In the genomic region with DNA sequence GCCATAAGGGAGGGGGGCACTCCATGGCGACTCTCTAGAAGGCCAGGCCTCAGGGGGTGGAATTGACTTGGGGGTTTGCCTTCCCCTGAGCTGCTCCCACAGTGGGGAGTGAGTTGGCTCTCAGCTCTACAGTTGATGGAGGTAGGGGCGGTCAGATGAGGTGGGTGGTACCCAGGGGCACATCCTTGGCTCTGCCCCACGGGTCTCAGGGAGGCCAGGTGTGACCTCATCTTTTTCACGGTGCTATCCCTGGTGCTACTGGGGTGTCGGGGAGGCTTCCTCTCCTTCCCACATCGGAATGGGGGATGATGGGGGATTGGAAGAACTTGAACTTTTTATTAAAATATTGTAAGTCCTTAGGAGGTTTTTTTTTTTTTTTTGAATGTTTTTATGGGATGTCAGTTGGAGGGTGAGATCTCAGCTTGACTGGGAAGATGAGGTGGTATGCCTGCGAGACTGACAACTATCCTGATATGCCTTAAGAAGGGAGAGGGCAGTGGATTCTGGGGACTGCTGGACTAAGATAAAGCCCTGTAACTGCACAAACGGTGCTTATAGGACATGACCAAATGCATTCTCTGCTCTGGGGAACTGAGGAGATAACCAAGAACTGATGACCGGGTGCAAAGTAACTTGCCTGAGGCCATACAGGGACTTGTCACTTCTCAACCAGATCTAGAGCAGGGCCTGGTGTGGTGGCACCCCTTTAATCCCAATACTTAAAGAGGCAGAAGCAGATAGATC, we compare ENCODE assay signal across 25 mouse cellular contexts. TPM values are rescaled to one million over a fixed set of nuclear protein-coding genes. Genes with fewer than 3 reads are reported as not detected.
A peak's percentile ranks its signal among the peaks of the same experiment; 100 is the strongest.
DNase-seq lines count a peak whose midpoint lies in the region; ATAC-seq lines count a peak whose summit lies in the region.
"Had no signal": no experiment of that assay in that cellular context is flagged by ENCODE, and none has a peak within 500 bp of the region (broad histone marks: within the 10 kb centered on the region; RNA-seq: fewer than 3 reads in every experiment).

No protein-coding gene starts in this region.

- H3K27ac ChIP-seq in heart, embryonic 11.5 days (ENCODE audit: low read depth, low read length) = peak overlapping the region; percentile 80
- H3K27ac ChIP-seq in liver, embryonic 11.5 days (ENCODE audit: low read depth, low read length) = peak overlapping the region; percentile 93
- H3K27ac ChIP-seq: embryonic facial prominence, embryonic 13.5 days; gastrocnemius, adult 2 months; heart, embryonic 13.5 days; neural tube, embryonic 13.5 days had no signal

- no peak overlapping the region for H3K9ac ChIP-seq in heart, embryonic 11.5 days (ENCODE audit: low read depth, low read length)
- H3K9ac ChIP-seq in liver, embryonic 11.5 days (ENCODE audit: low read depth, low read length) = peak overlapping the region; percentile 54
- H3K9ac ChIP-seq: embryonic facial prominence, embryonic 13.5 days; heart, embryonic 13.5 days; neural tube, embryonic 13.5 days had no signal

- no peak overlapping the region for H3K4me3 ChIP-seq in heart, embryonic 11.5 days (ENCODE audit: low read depth, low read length)
- peak overlapping the region; percentile 24 for H3K4me3 ChIP-seq in liver, embryonic 11.5 days (ENCODE audit: low read depth, low read length)
- H3K4me3 ChIP-seq: embryonic facial prominence, embryonic 13.5 days; gastrocnemius, adult 2 months; heart, embryonic 13.5 days; neural tube, embryonic 13.5 days had no signal

- no peaks in the 10 kb centered on the region for H3K27me3 ChIP-seq in heart, embryonic 11.5 days (ENCODE audit: control insufficient read depth, insufficient read depth, low read length)
- no peaks in the 10 kb centered on the region for H3K27me3 ChIP-seq in liver, embryonic 11.5 days (replicated peaks; ENCODE audit: control insufficient read depth, insufficient read depth, low read length)
- H3K27me3 ChIP-seq: embryonic facial prominence, embryonic 13.5 days; heart, embryonic 13.5 days; neural tube, embryonic 13.5 days had no signal

- peaks cover 13% of the 10 kb centered on the region for H3K36me3 ChIP-seq in heart, embryonic 11.5 days (ENCODE audit: control insufficient read depth, insufficient read depth, low read length)
- peaks cover 32% of the 10 kb centered on the region for H3K36me3 ChIP-seq in liver, embryonic 11.5 days (ENCODE audit: control insufficient read depth, insufficient read depth, low read length)

- no peaks in the 10 kb centered on the region for H3K9me3 ChIP-seq in heart, embryonic 11.5 days (replicated peaks; ENCODE audit: control insufficient read depth, low read length)
- no peaks in the 10 kb centered on the region for H3K9me3 ChIP-seq in liver, embryonic 11.5 days (ENCODE audit: control insufficient read depth, low read length)
- H3K9me3 ChIP-seq: embryonic facial prominence, embryonic 13.5 days; heart, embryonic 13.5 days; neural tube, embryonic 13.5 days had no signal

- H3K4me1 ChIP-seq in heart, embryonic 11.5 days (ENCODE audit: control insufficient read depth, insufficient read depth, low read length) = peaks cover 18% of the 10 kb centered on the region
- H3K4me1 ChIP-seq in liver, embryonic 11.5 days (replicated peaks; ENCODE audit: control insufficient read depth, insufficient read depth, low read length) = peaks cover 72% of the 10 kb centered on the region

- no peak for DNase-seq in heart, adult 18-20 months
- peak; percentile 51 to 70 for DNase-seq in spleen, postnatal 4 days (ENCODE audit: low spot score in 2 of 2)
- no peak for DNase-seq in spleen, adult 18-20 months
- DNase-seq in liver, embryonic 11.5 days (ENCODE audit: low spot score) = no peak
- no peak for DNase-seq in gastrocnemius, postnatal 10 days
- no peak for DNase-seq in retina, embryonic 14.5 days (ENCODE audit: low spot score)
- DNase-seq: adrenal gland, adult 2 months; B cell, adult 2 months; cerebellum, adult 2 months; gastrocnemius, adult 2 months; lung, adult 18-20 months; lung, postnatal 4 days; thymus, postnatal 4 days had no signal

- ATAC-seq in heart, embryonic 11.5 days (replicated peaks; ENCODE audit: insufficient number of reproducible peaks, low FRiP score, low TSS enrichment) = 0 out of 2 replicates have a peak, but pooled peaks have one; percentile 13
- peak; percentile 76 for ATAC-seq in liver, embryonic 11.5 days (replicated peaks; ENCODE audit: low FRiP score)
- ATAC-seq in inflammation-experienced regulatory T-cells, adult 6 months = no peak
- ATAC-seq: forebrain, embryonic 16.5 days; intestine, embryonic 16.5 days had no signal

- H3K4me2 ChIP-seq in heart, embryonic 11.5 days = 0 out of 2 replicates have a peak overlapping the region, but pooled peaks have one; percentile 20
- H3K4me2 ChIP-seq in liver, embryonic 11.5 days = peak overlapping the region; percentile 59
- H3K4me2 ChIP-seq: embryonic facial prominence, embryonic 13.5 days; heart, embryonic 13.5 days; neural tube, embryonic 13.5 days had no signal

- WGBS in heart, embryonic 11.5 days (ENCODE audit: insufficient replicate concordance) = 49% methylated on average over 9 of the region's 9 CpGs
- 45% methylated on average over 9 of the region's 9 CpGs for WGBS in liver, embryonic 11.5 days

RNA-seq across cellular contexts. Expression of a gene that starts 5.6 kb away (rescaled TPM):
- 32.9 and 42.4 TPM in 2 replicates for polyA plus RNA-seq in heart, embryonic 11.5 days (2014; fragmentation: Nextera tagmentation; extraction: Ambion mirVana)
- total RNA-seq in heart, adult 18-20 months (2021) = 1 to 10 TPM; 1.4 to 2.3 TPM
- polyA plus RNA-seq in liver, embryonic 11.5 days (2014; fragmentation: Nextera tagmentation; extraction: Ambion mirVana) = 111 and 116 TPM in 2 replicates
- 1 to 10 TPM; 4.3 to 5.4 TPM for total RNA-seq in gastrocnemius, postnatal 10 days (2021)
- 1 to 10 TPM in 1 of 3 experiments, under 1 TPM in 1, not detected in 1; 0.86 to 1.4 TPM for polyA plus RNA-seq in inflammation-experienced regulatory T-cells, adult 6 months (2017; shearing (Covaris generic))

RNA-seq across cellular contexts. Expression of a gene that starts 7.4 kb away (rescaled TPM):
- polyA plus RNA-seq in heart, embryonic 11.5 days (2014; fragmentation: Nextera tagmentation; extraction: Ambion mirVana) = 58.6 and 63.5 TPM in 2 replicates
- 10 to 100 TPM in 1 of 2 experiments, 1 to 10 TPM in 1; 9.6 to 10.0 TPM for total RNA-seq in heart, adult 18-20 months (2021)
- 88.8 and 97.1 TPM in 2 replicates for polyA plus RNA-seq in liver, embryonic 11.5 days (2014; fragmentation: Nextera tagmentation; extraction: Ambion mirVana)
- 10 to 100 TPM; 20.6 to 34.1 TPM for total RNA-seq in gastrocnemius, postnatal 10 days (2021)
- polyA plus RNA-seq in inflammation-experienced regulatory T-cells, adult 6 months (2017; shearing (Covaris generic)) = 10 to 100 TPM; 22.6 to 25.7 (median 24.9) TPM

RNA-seq across cellular contexts. Expression of a gene that starts 22.3 kb away (rescaled TPM):
- not detected in 2 replicates for polyA plus RNA-seq in heart, embryonic 11.5 days (2014; fragmentation: Nextera tagmentation; extraction: Ambion mirVana)
- under 1 TPM in 1 of 2 experiments, not detected in 1; 0.10 TPM for total RNA-seq in heart, adult 18-20 months (2021)
- polyA plus RNA-seq in liver, embryonic 11.5 days (2014; fragmentation: Nextera tagmentation; extraction: Ambion mirVana) = 0.16 TPM in 1 of 2 replicates, not detected in the other
- total RNA-seq in gastrocnemius, postnatal 10 days (2021) = under 1 TPM in 1 of 2 experiments, not detected in 1; 0.27 TPM
- not detected for polyA plus RNA-seq in inflammation-experienced regulatory T-cells, adult 6 months (2017; shearing (Covaris generic))
- total RNA-seq: left cerebral cortex, postnatal 25 days; midbrain, postnatal 0 days had no signal
- polyA plus RNA-seq: cerebellum, adult 2 months; cortical plate, adult 2 months had no signal

RNA-seq across cellular contexts. Expression of a gene that starts 23.8 kb away (rescaled TPM):
- not detected in 2 replicates for polyA plus RNA-seq in heart, embryonic 11.5 days (2014; fragmentation: Nextera tagmentation; extraction: Ambion mirVana)
- total RNA-seq in heart, adult 18-20 months (2021) = not detected
- not detected in 2 replicates for polyA plus RNA-seq in liver, embryonic 11.5 days (2014; fragmentation: Nextera tagmentation; extraction: Ambion mirVana)
- total RNA-seq in gastrocnemius, postnatal 10 days (2021) = not detected
- not detected for polyA plus RNA-seq in inflammation-experienced regulatory T-cells, adult 6 months (2017; shearing (Covaris generic))
- total RNA-seq: adrenal gland, adult 2 months; gastrocnemius, adult 2 months; hematopoietic stem cell, adult 5-6 weeks; left cerebral cortex, postnatal 25 days; midbrain, postnatal 0 days had no signal
- polyA plus RNA-seq: adrenal gland, adult 2 months; cerebellum, adult 2 months; cortical plate, adult 2 months; embryonic facial prominence, embryonic 13.5 days; forebrain, embryonic 16.5 days; heart, embryonic 13.5 days; intestine, embryonic 16.5 days; kidney, embryonic 16.5 days; midbrain, postnatal 0 days; neural tube, embryonic 13.5 days had no signal

RNA-seq across cellular contexts. Expression of a gene that starts 35.3 kb away (rescaled TPM):
- not detected in 2 replicates for polyA plus RNA-seq in heart, embryonic 11.5 days (2014; fragmentation: Nextera tagmentation; extraction: Ambion mirVana)
- not detected for total RNA-seq in heart, adult 18-20 months (2021)
- polyA plus RNA-seq in liver, embryonic 11.5 days (2014; fragmentation: Nextera tagmentation; extraction: Ambion mirVana) = 0.12 TPM in 1 of 2 replicates, not detected in the other
- total RNA-seq in gastrocnemius, postnatal 10 days (2021) = under 1 TPM; 0.20 to 0.31 TPM
- polyA plus RNA-seq in inflammation-experienced regulatory T-cells, adult 6 months (2017; shearing (Covaris generic)) = not detected
- total RNA-seq: gastrocnemius, adult 2 months had no signal
- polyA plus RNA-seq: embryonic facial prominence, embryonic 13.5 days; heart, embryonic 13.5 days had no signal

Comparison
In these comparisons a context has a peak if more than half of its experiments do, and no peak if none do; other contexts are left out.
1. DNase-seq: peak in spleen, postnatal 4 days (2 of 2); none in heart, adult 18-20 months (0 of 2), spleen, adult 18-20 months (0 of 2), liver, embryonic 11.5 days (single experiment), gastrocnemius, postnatal 10 days (single experiment) and retina, embryonic 14.5 days (single experiment).
2. RNA of a gene that starts 5.6 kb away (polyA plus RNA-seq): 111 to 116 TPM in liver, embryonic 11.5 days and 32.9 to 42.4 TPM in heart, embryonic 11.5 days; 0.86 to 1.4 TPM in inflammation-experienced regulatory T-cells, adult 6 months; every median in the first group is over 10 times any median in the second.